Mouse (Mus musculus): ENCODE results near the gene Ugt1a6a.
"Not testable (repeated sequence)": the region's sequence is repeated elsewhere in the genome, so short reads cannot be mapped to it uniquely, and the experiment has no call there.

DNA sequence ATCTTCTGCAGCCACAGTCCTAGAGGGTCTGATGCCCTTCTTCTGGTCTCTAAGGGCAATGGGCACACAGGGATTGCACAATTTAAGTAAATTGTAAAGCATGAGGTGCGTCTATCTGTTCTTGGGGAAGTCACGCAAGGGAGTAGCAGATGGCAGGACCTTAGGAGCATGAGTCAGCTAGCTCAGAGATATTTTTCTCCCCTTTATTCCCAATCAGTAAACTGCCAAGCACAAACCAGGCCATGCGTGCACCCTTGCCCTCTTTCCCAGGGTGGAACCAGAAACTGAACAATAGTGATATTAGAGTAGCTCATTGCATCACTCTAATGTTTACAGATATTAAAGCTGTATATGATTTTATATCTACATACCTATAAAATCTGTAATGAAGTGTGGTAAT is 36.1 kb upstream of the Ugt1a6a start:
- TF ChIP-seq CTCF (IDR thresholded peaks at IDR 0.05; ENCODE audit: borderline replicate concordance, insufficient read depth, low read length); POLR2A (IDR thresholded peaks at IDR 0.05; ENCODE audit: low read depth, low read length): not testable (repeated sequence)
